Mouse (Mus musculus) hindbrain, embryonic 12.5 days (tissue): ENCODE data around the gene Prkar2b. TPM values are rescaled to one million over a fixed set of nuclear protein-coding genes. Genes with fewer than 3 reads are reported as not detected.
"Not testable (repeated sequence)": the region's sequence is repeated elsewhere in the genome, so short reads cannot be mapped to it uniquely, and the experiment has no call there.

Experiments used
- ATAC-seq: fragments of 200-750 bp; cut with Nextera tagmentation; 2 replicates; pipeline ENCODE4 v1.8.0; 2017; ENCODE audit warnings: moderate TSS enrichment; ENCODE audit not compliant: low FRiP score
- H3K27ac ChIP-seq: fragments of 300-500 bp; sonication (generic); 2 replicates; pipeline ENCODE4 v1.5.1; 2016; ENCODE audit warnings: mild to moderate bottlenecking
- H3K27me3 ChIP-seq: fragments of 300-500 bp; sonication (generic); 2 replicates; pipeline ENCODE4 v1.6.1; 2016; ENCODE audit warnings: mild to moderate bottlenecking
- H3K36me3 ChIP-seq: fragments of 300-500 bp; sonication (generic); 2 replicates; pipeline ENCODE4 v1.6.1; 2016; ENCODE audit warnings: mild to moderate bottlenecking
- H3K4me1 ChIP-seq: fragments of 300-500 bp; sonication (generic); 2 replicates; pipeline ENCODE4 v1.6.1; 2016
- H3K4me2 ChIP-seq: fragments of 300-500 bp; sonication (generic); replicated peaks from 2 replicates; pipeline ENCODE4 v1.6.1; 2016; ENCODE audit warnings: mild to moderate bottlenecking
- H3K4me3 ChIP-seq: fragments of 300-500 bp; sonication (generic); 2 replicates; pipeline ENCODE4 v1.5.1; 2016; ENCODE audit warnings: mild to moderate bottlenecking
- H3K9ac ChIP-seq: fragments of 300-500 bp; sonication (generic); 2 replicates; pipeline ENCODE4 v1.6.1; 2016; ENCODE audit warnings: mild to moderate bottlenecking, moderate library complexity
- H3K9me3 ChIP-seq: fragments of 300-500 bp; sonication (generic); replicated peaks from 2 replicates; pipeline ENCODE4 v1.6.1; 2016; ENCODE audit warnings: mild to moderate bottlenecking
- WGBS: fragments of 180-500 bp; shearing (Covaris S2); methylation state at CpG from one replicate; pipeline ENCODE4 v1.1.7; 2016; 5-methylcytosine and 5-hydroxymethylcytosine counted together
- polyA plus RNA-seq: library from polyadenylated mRNA; unstranded; fragments of >200 nt; fragmentation: Nextera tagmentation; extraction: Ambion mirVana; gene quantifications from 2 replicates; pipeline ENCODE4 v1.2.1, GENCODE M21; 2016

Prkar2b gene
- polyA plus RNA-seq, 1 experiment from 2014 or later: 89.0 TPM

GRCm38 (mm10) chr12:32017636-32018375, 43.3 kb downstream of the Prkar2b start:
- no peak overlapping the region for H3K9ac ChIP-seq
- H3K36me3 ChIP-seq: no peaks in the 10 kb centered on the region
- 71% methylated on average over 7 of the region's 7 CpGs for WGBS
- H3K4me3 ChIP-seq: no peak overlapping the region
- H3K27me3 ChIP-seq: no peaks in the 10 kb centered on the region
- H3K27ac ChIP-seq: no peak overlapping the region
- peaks cover 15% of the 10 kb centered on the region for H3K4me1 ChIP-seq
- H3K9me3 ChIP-seq: no peaks in the 10 kb centered on the region
- no peak overlapping the region for H3K4me2 ChIP-seq
- no peak for ATAC-seq

GRCm38 (mm10) chr12:32016472-32016871, 44.6 kb downstream of the Prkar2b start:
- H3K4me2 ChIP-seq: no peak overlapping the region
- H3K9ac ChIP-seq: no peak overlapping the region
- H3K4me3 ChIP-seq: no peak overlapping the region
- no peaks in the 10 kb centered on the region for H3K9me3 ChIP-seq
- 79% methylated on average over 6 of the region's 6 CpGs for WGBS
- no peaks in the 10 kb centered on the region for H3K27me3 ChIP-seq
- no peak overlapping the region for H3K27ac ChIP-seq
- no peak for ATAC-seq
- H3K36me3 ChIP-seq: no peaks in the 10 kb centered on the region
- H3K4me1 ChIP-seq: peaks cover 15% of the 10 kb centered on the region

DNA sequence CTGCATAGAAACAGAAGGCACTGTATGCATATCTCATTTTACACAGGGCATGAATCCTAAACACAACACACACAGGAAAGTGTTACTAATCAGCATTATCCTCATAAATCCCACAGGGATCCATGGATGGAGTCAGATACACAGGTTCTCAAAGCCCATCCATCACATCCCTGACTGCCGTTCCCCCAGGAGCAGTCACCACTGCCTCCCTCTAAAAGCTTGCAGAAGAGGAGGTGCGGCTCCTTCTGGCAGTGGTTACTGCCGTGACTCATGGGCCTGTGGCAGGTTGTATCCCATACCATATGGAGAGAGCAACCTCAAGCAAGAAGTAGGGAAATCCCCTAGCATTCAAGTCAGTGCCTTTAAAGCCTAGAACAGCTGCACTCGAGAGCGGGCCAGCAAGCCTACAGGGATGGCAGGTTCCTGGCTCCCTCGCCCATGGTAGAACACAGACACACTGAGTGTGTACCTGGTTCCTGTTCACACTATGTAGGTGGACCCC, 45.8 kb downstream of the Prkar2b start:
- WGBS: 40% methylated on average over 6 of the region's 6 CpGs
- Histone ChIP-seq H3K9me3 (0 out of 2 replicates have a peak, but pooled peaks cover 2% of the 10 kb centered on the region), H3K36me3 (no peaks in the 10 kb centered on the region), H3K4me3 (no peak overlapping the region), H3K27ac (no peak overlapping the region), H3K4me2 (no peak overlapping the region), H3K4me1 (peaks cover 15% of the 10 kb centered on the region), H3K27me3 (no peaks in the 10 kb centered on the region), H3K9ac (no peak overlapping the region)
- ATAC-seq: peak; percentile 82

DNA sequence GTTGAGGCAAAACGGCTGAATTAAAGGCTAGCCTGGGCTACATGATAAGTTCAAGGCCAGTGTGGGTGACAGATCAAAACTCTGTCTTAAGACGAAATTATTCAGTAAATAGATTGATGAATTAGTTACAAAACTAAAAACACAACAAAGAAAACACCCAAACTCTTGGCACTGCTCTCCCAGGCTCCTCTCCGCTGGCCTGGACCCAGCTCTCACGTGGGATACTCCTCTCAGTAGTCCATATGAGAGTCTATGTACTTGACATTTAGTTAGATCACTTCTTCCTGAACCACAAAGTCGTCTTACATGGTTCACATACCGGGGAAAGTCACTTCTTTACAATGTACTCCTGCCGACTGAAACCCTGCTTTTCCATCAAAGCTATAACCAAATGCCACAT, 46.3 kb downstream of the Prkar2b start:
- H3K36me3 ChIP-seq: no peaks in the 10 kb centered on the region
- no peak for ATAC-seq
- no peaks in the 10 kb centered on the region for H3K27me3 ChIP-seq
- 58% methylated on average over 7 of the region's 7 CpGs for WGBS
- H3K4me2 ChIP-seq: no peak overlapping the region
- no peak overlapping the region for H3K9ac ChIP-seq
- H3K4me3 ChIP-seq: no peak overlapping the region
- peaks cover 15% of the 10 kb centered on the region for H3K4me1 ChIP-seq
- 0 out of 2 replicates have a peak, but pooled peaks cover 5% of the 10 kb centered on the region for H3K9me3 ChIP-seq
- H3K27ac ChIP-seq: no peak overlapping the region

DNA sequence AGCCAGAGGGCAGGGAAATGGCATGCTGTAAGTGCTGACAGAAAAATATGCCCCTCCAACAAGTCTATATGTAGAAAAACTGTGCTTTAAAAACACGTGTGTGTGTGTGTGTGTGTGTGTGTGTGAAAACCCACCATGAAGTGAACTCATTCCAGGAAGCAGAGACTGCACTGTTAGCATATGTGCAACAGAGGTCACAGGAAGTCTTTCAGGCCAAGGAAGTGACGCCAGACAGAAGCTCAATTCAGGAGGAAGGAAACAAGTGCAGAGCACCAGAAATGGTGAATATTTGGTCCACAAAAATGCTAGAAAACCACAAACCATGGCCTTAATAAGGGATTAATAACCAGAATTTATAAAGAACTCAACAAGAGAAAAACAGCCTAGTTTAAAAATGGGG, 48.9 kb downstream of the Prkar2b start:
- 0 out of 2 replicates have a peak, but pooled peaks cover 5% of the 10 kb centered on the region for H3K9me3 ChIP-seq

GRCm38 (mm10) chr12:32011128-32011527, 50.0 kb downstream of the Prkar2b start:
- no peak overlapping the region for H3K4me3 ChIP-seq
- WGBS: 90% methylated on average over 5 of the region's 5 CpGs
- no peak overlapping the region for H3K27ac ChIP-seq
- 0 out of 2 replicates have a peak, but pooled peaks cover 5% of the 10 kb centered on the region for H3K9me3 ChIP-seq
- no peak overlapping the region for H3K4me2 ChIP-seq
- no peak for ATAC-seq
- H3K9ac ChIP-seq: no peak overlapping the region
- no peaks in the 10 kb centered on the region for H3K27me3 ChIP-seq
- H3K4me1 ChIP-seq: peaks cover 9% of the 10 kb centered on the region
- H3K36me3 ChIP-seq: no peaks in the 10 kb centered on the region

More for the DNA sequence above, 48.9 kb downstream of the Prkar2b start:
- Histone ChIP-seq H3K4me1 (peaks cover 15% of the 10 kb centered on the region), H3K4me3 (no peak overlapping the region), H3K27me3 (no peaks in the 10 kb centered on the region), H3K4me2 (no peak overlapping the region), H3K9ac (no peak overlapping the region), H3K27ac (no peak overlapping the region), H3K36me3 (no peaks in the 10 kb centered on the region)
- 67% methylated on average over 2 of the region's 2 CpGs for WGBS
- ATAC-seq: no peak

- not testable (repeated sequence) for H3K9me3 ChIP-seq, ATAC-seq, H3K9ac ChIP-seq, H3K4me3 ChIP-seq, H3K36me3 ChIP-seq, H3K4me2 ChIP-seq, H3K27ac ChIP-seq, H3K27me3 ChIP-seq, H3K4me1 ChIP-seq
- WGBS: 49% methylated on average over 5 of the region's 6 CpGs
Measured at GRCm38 (mm10) chr12:32009985-32010369, 51.1 kb downstream of the Prkar2b start.

GRCm38 (mm10) chr12:32009267-32009984, 51.7 kb downstream of the Prkar2b start:
- H3K4me2 ChIP-seq: no peak overlapping the region
- no peak overlapping the region for H3K27ac ChIP-seq
- no peaks in the 10 kb centered on the region for H3K4me1 ChIP-seq
- no peaks in the 10 kb centered on the region for H3K36me3 ChIP-seq
- WGBS: 22% methylated on average over 8 of the region's 8 CpGs
- 0 out of 2 replicates have a peak, but pooled peaks cover 5% of the 10 kb centered on the region for H3K9me3 ChIP-seq
- no peak overlapping the region for H3K9ac ChIP-seq
- ATAC-seq: no peak
- H3K27me3 ChIP-seq: no peaks in the 10 kb centered on the region
- no peak overlapping the region for H3K4me3 ChIP-seq

- Histone ChIP-seq H3K4me1 (no peaks in the 10 kb centered on the region), H3K36me3 (no peaks in the 10 kb centered on the region), H3K4me2 (no peak overlapping the region), H3K4me3 (no peak overlapping the region), H3K27me3 (no peaks in the 10 kb centered on the region), H3K9ac (no peak overlapping the region), H3K9me3 (0 out of 2 replicates have a peak, but pooled peaks cover 5% of the 10 kb centered on the region), H3K27ac (no peak overlapping the region)
- no peak for ATAC-seq
- WGBS: 84% methylated on average over 5 of the region's 5 CpGs
Measured at GRCm38 (mm10) chr12:32008728-32009127, 52.4 kb downstream of the Prkar2b start.

- 0 out of 2 replicates have a peak, but pooled peaks cover 5% of the 10 kb centered on the region for H3K9me3 ChIP-seq
- no peaks in the 10 kb centered on the region for H3K27me3 ChIP-seq
- ATAC-seq: no peak
- 82% methylated on average over 4 of the region's 4 CpGs for WGBS
- no peak overlapping the region for H3K4me2 ChIP-seq
- H3K27ac ChIP-seq: no peak overlapping the region
- H3K9ac ChIP-seq: no peak overlapping the region
- H3K36me3 ChIP-seq: no peaks in the 10 kb centered on the region
- H3K4me3 ChIP-seq: no peak overlapping the region
- no peaks in the 10 kb centered on the region for H3K4me1 ChIP-seq
Measured at GRCm38 (mm10) chr12:32007646-32008045, 53.5 kb downstream of the Prkar2b start.

DNA sequence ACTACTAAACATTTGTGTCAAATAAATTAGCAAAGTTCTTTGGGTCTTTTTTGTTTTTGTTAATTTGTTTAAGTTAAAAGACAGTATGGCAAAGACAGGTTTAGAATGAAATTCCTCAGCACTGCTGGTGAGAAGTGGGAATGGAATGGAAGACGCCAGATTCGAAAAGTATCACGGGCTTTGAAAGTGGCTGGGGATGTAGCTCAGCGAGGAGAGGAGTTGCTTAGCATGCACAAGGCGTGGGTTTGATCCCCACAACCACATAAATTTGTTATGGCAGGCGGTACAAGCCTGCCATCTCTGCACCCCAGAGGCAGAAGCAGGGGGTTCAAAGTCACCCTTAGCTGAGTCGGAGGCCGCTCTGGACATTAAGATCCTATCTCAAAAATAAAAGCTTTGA, 54.1 kb downstream of the Prkar2b start:
- 91% methylated on average over 8 of the region's 8 CpGs for WGBS
- no peaks in the 10 kb centered on the region for H3K27me3 ChIP-seq
- no peak overlapping the region for H3K4me3 ChIP-seq
- no peaks in the 10 kb centered on the region for H3K36me3 ChIP-seq
- no peak overlapping the region for H3K27ac ChIP-seq
- H3K4me2 ChIP-seq: no peak overlapping the region
- no peak for ATAC-seq
- 0 out of 2 replicates have a peak, but pooled peaks cover 5% of the 10 kb centered on the region for H3K9me3 ChIP-seq
- H3K9ac ChIP-seq: no peak overlapping the region
- H3K4me1 ChIP-seq: no peaks in the 10 kb centered on the region

GRCm38 (mm10) chr12:32006391-32006929, 54.6 kb downstream of the Prkar2b start:
- no peaks in the 10 kb centered on the region for H3K36me3 ChIP-seq
- 0 out of 2 replicates have a peak, but pooled peaks cover 5% of the 10 kb centered on the region for H3K9me3 ChIP-seq
- no peak overlapping the region for H3K4me3 ChIP-seq
- H3K4me2 ChIP-seq: no peak overlapping the region
- H3K9ac ChIP-seq: no peak overlapping the region
- no peaks in the 10 kb centered on the region for H3K27me3 ChIP-seq
- H3K27ac ChIP-seq: no peak overlapping the region
- no peaks in the 10 kb centered on the region for H3K4me1 ChIP-seq
- ATAC-seq: no peak
- 90% methylated on average over 10 of the region's 10 CpGs for WGBS
